Mouse (Mus musculus): ENCODE results near the gene Hibadh.
"Not testable (repeated sequence)": the region's sequence is repeated elsewhere in the genome, so short reads cannot be mapped to it uniquely, and the experiment has no call there.

Hibadh gene

GRCm38 (mm10) chr6:52640224-52640712, at the start of gene Hibadh:
Hibadh (minus strand) TSS chr6:52640389.
- peak; percentile 99 for DNase-seq

GRCm38 (mm10) chr6:52686901-52687500, 46.8 kb upstream of the Hibadh start:
- peak; percentile 60 for DNase-seq

GRCm38 (mm10) chr6:52682607-52683006, 42.4 kb upstream of the Hibadh start:
- DNase-seq = no peak

- DNase-seq = peak; percentile 48
Measured at GRCm38 (mm10) chr6:52681847-52682485, 41.8 kb upstream of the Hibadh start.

GRCm38 (mm10) chr6:52680458-52681032, 40.4 kb upstream of the Hibadh start:
- DNase-seq = peak; percentile 39

- DNase-seq = peak; percentile 83
Measured at GRCm38 (mm10) chr6:52679565-52679964, 39.4 kb upstream of the Hibadh start.

GRCm38 (mm10) chr6:52677534-52677933, 37.3 kb upstream of the Hibadh start:
- not testable (repeated sequence) for DNase-seq

GRCm38 (mm10) chr6:52675222-52675921, 35.2 kb upstream of the Hibadh start:
- DNase-seq = peak; percentile 73

GRCm38 (mm10) chr6:52674541-52674940, 34.4 kb upstream of the Hibadh start:
- peak; percentile 72 for DNase-seq

- no peak for DNase-seq
Measured at GRCm38 (mm10) chr6:52673706-52674105, 33.5 kb upstream of the Hibadh start.

GRCm38 (mm10) chr6:52672539-52672938, 32.4 kb upstream of the Hibadh start:
- DNase-seq = no peak

GRCm38 (mm10) chr6:52671791-52672190, 31.6 kb upstream of the Hibadh start:
- no peak for DNase-seq

- DNase-seq = not testable (repeated sequence)
Measured at GRCm38 (mm10) chr6:52669878-52670277, 29.7 kb upstream of the Hibadh start.

GRCm38 (mm10) chr6:52667641-52668040, 27.5 kb upstream of the Hibadh start:
- peak; percentile 34 for DNase-seq

- DNase-seq = peak; percentile 20
Measured at GRCm38 (mm10) chr6:52663021-52663420, 22.8 kb upstream of the Hibadh start.

- no peak for DNase-seq
Measured at GRCm38 (mm10) chr6:52655266-52655665, 15.1 kb upstream of the Hibadh start.

- DNase-seq = no peak
Measured at GRCm38 (mm10) chr6:52648806-52649205, 8.6 kb upstream of the Hibadh start.

- no peak for DNase-seq
Measured at GRCm38 (mm10) chr6:52648031-52648430, 7.8 kb upstream of the Hibadh start.

GRCm38 (mm10) chr6:52645926-52646325, 5.7 kb upstream of the Hibadh start:
- DNase-seq = no peak

GRCm38 (mm10) chr6:52642152-52642551, 2.0 kb upstream of the Hibadh start:
- no peak for DNase-seq

- DNase-seq = peak; percentile 10
Measured at GRCm38 (mm10) chr6:52641076-52641475, 887 bp upstream of the Hibadh start.

- DNase-seq = peak; percentile 53
Measured at GRCm38 (mm10) chr6:52639546-52640223, 504 bp downstream of the Hibadh start.
